Mouse (Mus musculus): ENCODE results near the gene Adprhl1.

GRCm38 (mm10) chr8:13287304-13287691 lies 33.3 kb upstream of the Adprhl1 start:
- TF ChIP-seq CTCF (IDR thresholded peaks at IDR 0.05; ENCODE audit: low read depth), result peak; percentile 18; the same call in 1 of the 2 replicates
- TF ChIP-seq EP300 (IDR thresholded peaks at IDR 0.05; ENCODE audit: low read depth), result no peak

Measured in liver, embryonic 14.5 days (tissue).